Mouse (Mus musculus) embryonic fibroblast, embryonic 13.5 days (primary cell): ENCODE measurements around the gene Sh3bp1.

Experiments used
- CTCF ChIP-seq: IDR thresholded peaks from 2 replicates; pipeline ENCODE4 v1.5.1; 2011; ENCODE audit warnings: mild to moderate bottlenecking, control low read depth, low read length, moderate library complexity, borderline replicate concordance; ENCODE audit not compliant: insufficient read depth
- POLR2A ChIP-seq: IDR thresholded peaks from 2 replicates; pipeline ENCODE4 v1.6.1; 2011; ENCODE audit warnings: low read depth, mild to moderate bottlenecking, control low read depth, low read length, moderate library complexity

DNA sequence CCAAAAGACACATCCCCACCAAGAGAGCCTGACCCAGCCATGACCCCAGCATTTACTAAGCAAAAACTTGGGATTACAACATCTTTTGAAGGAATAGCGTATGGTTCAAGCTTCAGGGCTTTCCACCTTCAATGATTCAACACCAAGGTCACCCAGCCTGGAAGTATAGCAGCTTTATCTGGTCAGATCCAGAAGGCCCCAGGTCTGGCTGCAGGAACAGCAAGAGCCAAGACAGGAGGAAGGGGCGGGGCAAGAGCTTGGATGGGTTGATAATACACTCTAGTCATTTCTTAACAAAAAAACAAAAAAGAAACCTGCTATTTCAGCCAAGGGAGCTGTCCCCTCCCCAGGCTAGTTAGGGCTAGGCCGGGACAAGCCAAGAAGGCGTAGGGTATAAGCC lies 2.1 kb upstream of the Sh3bp1 start:
- TF ChIP-seq POLR2A (no peak), CTCF (no peak)
